Mouse (Mus musculus) megakaryocyte, embryonic 14.5 days (primary cell): ENCODE measurements around the gene Phf24. TPM values are rescaled to one million over a fixed set of nuclear protein-coding genes. Genes with fewer than 3 reads are reported as not detected.
A peak's percentile ranks its signal among the peaks of the same experiment; 100 is the strongest.

Experiments
- H3K27me3 ChIP-seq: replicated peaks from 2 replicates; pipeline ENCODE3; 2012; ENCODE audit warnings: inconsistent platforms
- H3K36me3 ChIP-seq: replicated peaks from 2 replicates; pipeline ENCODE3; 2012; ENCODE audit warnings: low read length, inconsistent platforms, mixed read lengths
- H3K4me1 ChIP-seq: 2 replicates; pipeline ENCODE4 v1.6.1; 2012; ENCODE audit warnings: inconsistent platforms
- H3K4me3 ChIP-seq: replicated peaks from 2 replicates; pipeline ENCODE3; 2012; ENCODE audit warnings: moderate library complexity, mild to moderate bottlenecking, inconsistent platforms
- H3K9me3 ChIP-seq: 2 replicates; pipeline ENCODE4 v1.6.1; 2012; ENCODE audit warnings: inconsistent platforms
- FLI1 ChIP-seq: IDR thresholded peaks from 2 replicates; pipeline ENCODE4 v1.6.1; 2012; ENCODE audit warnings: low read length, inconsistent platforms, mixed read lengths
- GATA1 ChIP-seq: IDR thresholded peaks from 3 replicates; pipeline ENCODE4 v1.6.1; 2012; ENCODE audit warnings: mixed read lengths, low read length, inconsistent platforms, borderline replicate concordance
- polyA plus RNA-seq: library from polyadenylated mRNA; stranded (reverse); fragments of >175 nt; gene quantifications from 2 replicates; pipeline ENCODE4 v1.2.3, GENCODE M21; 2012; ENCODE audit warnings: low replicate concordance; ENCODE audit not compliant: insufficient read depth

The Phf24 gene
- polyA plus RNA-seq, 1 experiment = not detected

DNA sequence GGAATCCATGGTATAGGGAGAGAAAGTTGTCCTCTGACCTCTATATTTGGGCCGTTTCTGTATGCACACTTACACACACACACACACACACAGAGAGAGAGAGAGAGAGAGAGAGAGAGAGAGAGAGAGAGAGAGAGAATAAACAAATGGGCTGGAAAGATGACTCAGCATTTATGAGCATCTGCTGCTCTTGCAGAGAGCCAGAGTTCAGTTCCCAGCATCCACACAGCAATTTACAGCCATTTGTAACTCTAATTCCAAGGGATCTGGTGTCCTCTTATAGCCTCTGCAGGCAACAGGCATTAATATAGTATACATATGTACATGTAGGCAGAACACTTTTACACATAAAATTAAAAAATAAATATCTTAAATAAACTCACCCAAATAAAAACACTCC lies 12.5 kb upstream of the Phf24 start:
- Histone ChIP-seq H3K36me3 (no peaks in the 10 kb centered on the region), H3K27me3 (peaks cover 17% of the 10 kb centered on the region), H3K4me3 (no peak overlapping the region), H3K4me1 (no peaks in the 10 kb centered on the region), H3K9me3 (no peaks in the 10 kb centered on the region)
- TF ChIP-seq GATA1 (no peak), FLI1 (no peak)

GRCm38 (mm10) chr4:42904523-42904922 lies 11.9 kb upstream of the Phf24 start:
- H3K4me3 ChIP-seq = no peak overlapping the region
- peaks cover 14% of the 10 kb centered on the region for H3K27me3 ChIP-seq
- no peaks in the 10 kb centered on the region for H3K4me1 ChIP-seq
- no peak for TF ChIP-seq GATA1
- no peaks in the 10 kb centered on the region for H3K9me3 ChIP-seq
- H3K36me3 ChIP-seq = no peaks in the 10 kb centered on the region

DNA sequence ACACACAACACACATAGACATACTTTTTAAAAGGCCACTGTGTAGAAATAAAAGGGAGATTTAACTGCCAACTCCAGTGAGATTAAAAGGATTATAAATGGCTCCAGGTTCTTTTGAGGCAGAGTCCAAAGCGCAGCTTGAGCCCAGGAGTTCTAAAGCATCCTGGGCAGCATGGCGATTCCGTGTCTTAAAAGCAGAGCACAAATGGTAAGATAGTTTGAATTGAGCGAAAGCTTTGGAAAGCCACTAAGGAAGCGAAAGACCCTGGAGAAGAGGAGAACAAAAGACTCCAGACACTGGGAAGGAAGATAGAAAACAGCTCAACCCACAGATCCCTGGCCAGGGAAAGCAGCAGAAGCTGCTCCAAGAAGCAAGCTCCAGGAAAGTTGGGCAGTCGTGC lies 11.5 kb upstream of the Phf24 start:
- H3K4me3 ChIP-seq = no peak overlapping the region
- H3K36me3 ChIP-seq = no peaks in the 10 kb centered on the region
- TF ChIP-seq FLI1 (no peak), GATA1 (no peak)
- H3K4me1 ChIP-seq = no peaks in the 10 kb centered on the region
- no peaks in the 10 kb centered on the region for H3K9me3 ChIP-seq
- peaks cover 14% of the 10 kb centered on the region for H3K27me3 ChIP-seq

DNA sequence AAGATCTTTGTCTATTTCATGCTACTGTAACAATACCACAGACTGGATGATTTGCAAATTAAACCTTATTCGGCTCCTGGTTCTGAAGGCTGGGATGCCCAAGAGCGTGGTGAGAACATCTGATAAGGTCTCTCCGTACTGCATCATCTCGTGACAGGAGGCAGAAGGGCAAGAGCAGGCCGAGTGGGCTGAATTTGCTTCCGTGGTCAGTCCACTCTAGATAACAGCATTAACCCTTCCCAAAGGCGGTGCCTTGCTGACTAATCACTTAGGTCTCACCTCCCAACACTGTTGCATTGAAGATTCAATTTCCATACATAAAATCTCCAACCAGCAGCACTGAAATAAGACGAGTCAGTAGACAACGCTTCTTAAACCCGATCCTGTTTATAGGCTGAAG lies 3.1 kb upstream of the Phf24 start:
- Histone ChIP-seq H3K27me3 (peaks cover 50% of the 10 kb centered on the region), H3K4me1 (peaks cover 11% of the 10 kb centered on the region)
- no peak for TF ChIP-seq FLI1
- TF ChIP-seq GATA1 = no peak

GRCm38 (mm10) chr4:42915311-42915710 lies 1.1 kb upstream of the Phf24 start:
- H3K4me1 ChIP-seq = peaks cover 11% of the 10 kb centered on the region
- H3K9me3 ChIP-seq = peaks cover 4% of the 10 kb centered on the region
- TF ChIP-seq GATA1 (no peak), FLI1 (no peak)
- H3K4me3 ChIP-seq = no peak overlapping the region
- H3K27me3 ChIP-seq = peaks cover 59% of the 10 kb centered on the region
- H3K36me3 ChIP-seq = no peaks in the 10 kb centered on the region

More for the DNA sequence above, 3.1 kb upstream of the Phf24 start:
- Histone ChIP-seq H3K36me3 (no peaks in the 10 kb centered on the region), H3K9me3 (peaks cover 4% of the 10 kb centered on the region), H3K4me3 (no peak overlapping the region)

- no peaks in the 10 kb centered on the region for H3K36me3 ChIP-seq
- H3K9me3 ChIP-seq = peaks cover 4% of the 10 kb centered on the region
- peaks cover 66% of the 10 kb centered on the region for H3K27me3 ChIP-seq
- TF ChIP-seq FLI1 (no peak), GATA1 (no peak)
- no peak overlapping the region for H3K4me3 ChIP-seq
- H3K4me1 ChIP-seq = peaks cover 11% of the 10 kb centered on the region
Observed at GRCm38 (mm10) chr4:42915966-42916365, 494 bp upstream of the Phf24 start.

DNA sequence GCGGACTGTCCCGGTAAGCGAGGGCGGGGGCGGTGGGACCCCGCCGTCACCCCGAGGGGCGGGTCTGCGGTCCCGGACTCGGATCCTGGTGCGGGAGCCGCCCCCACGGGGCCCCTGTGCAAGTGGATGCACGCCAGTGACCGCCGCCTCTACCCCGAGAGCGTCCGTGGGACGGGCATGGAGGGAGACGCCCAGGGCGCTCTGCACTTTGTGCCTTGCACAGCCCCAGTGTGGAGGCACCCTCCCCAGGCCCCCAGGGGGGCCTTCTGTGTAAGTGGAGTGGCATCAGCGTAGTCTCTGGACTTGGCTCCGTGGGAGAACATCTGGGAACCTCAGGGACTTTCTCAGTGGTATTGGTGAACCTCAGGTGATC lies 928 bp downstream of the Phf24 start:
- Histone ChIP-seq H3K4me3 (peak overlapping the region; percentile 84), H3K4me1 (peaks cover 11% of the 10 kb centered on the region), H3K9me3 (peaks cover 4% of the 10 kb centered on the region), H3K36me3 (no peaks in the 10 kb centered on the region), H3K27me3 (peaks cover 72% of the 10 kb centered on the region)
- no peak for TF ChIP-seq FLI1
- no peak for TF ChIP-seq GATA1

DNA sequence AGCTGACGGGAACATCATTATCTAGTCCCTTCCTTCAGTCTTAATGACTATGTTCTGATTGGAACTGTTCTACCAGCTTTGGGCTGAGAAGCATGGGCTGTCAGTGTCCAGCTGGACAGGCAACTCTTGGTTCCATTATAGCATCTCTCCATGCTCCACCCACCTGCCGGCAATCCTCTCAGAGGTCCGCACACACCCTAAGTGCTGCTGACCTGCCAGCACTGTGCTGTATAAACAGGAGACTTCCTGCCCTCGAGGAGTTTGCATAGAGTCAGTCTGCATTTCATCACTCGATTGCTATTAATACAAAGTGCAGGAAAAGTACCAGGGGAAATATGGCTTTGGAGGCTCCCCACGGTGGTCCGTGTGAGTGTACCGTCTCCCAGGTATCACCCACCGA lies 4.3 kb downstream of the Phf24 start:
- H3K36me3 ChIP-seq = no peaks in the 10 kb centered on the region
- H3K4me1 ChIP-seq = peaks cover 11% of the 10 kb centered on the region
- H3K27me3 ChIP-seq = peaks cover 74% of the 10 kb centered on the region
- H3K4me3 ChIP-seq = no peak overlapping the region
- TF ChIP-seq GATA1 (no peak), FLI1 (no peak)
- H3K9me3 ChIP-seq = no peaks in the 10 kb centered on the region

GRCm38 (mm10) chr4:42921536-42921935 lies 5.1 kb downstream of the Phf24 start:
- Histone ChIP-seq H3K27me3 (peaks cover 66% of the 10 kb centered on the region), H3K4me1 (peaks cover 11% of the 10 kb centered on the region), H3K36me3 (no peaks in the 10 kb centered on the region), H3K4me3 (no peak overlapping the region), H3K9me3 (no peaks in the 10 kb centered on the region)
- TF ChIP-seq FLI1 (no peak), GATA1 (no peak)

- no peaks in the 10 kb centered on the region for H3K36me3 ChIP-seq
- peaks cover 5% of the 10 kb centered on the region for H3K4me1 ChIP-seq
- H3K9me3 ChIP-seq = no peaks in the 10 kb centered on the region
- TF ChIP-seq GATA1 (no peak), FLI1 (no peak)
- no peak overlapping the region for H3K4me3 ChIP-seq
- peaks cover 61% of the 10 kb centered on the region for H3K27me3 ChIP-seq
Observed at GRCm38 (mm10) chr4:42922056-42922455, 5.6 kb downstream of the Phf24 start.

GRCm38 (mm10) chr4:42922461-42922860 lies 6.0 kb downstream of the Phf24 start:
- H3K27me3 ChIP-seq = peaks cover 57% of the 10 kb centered on the region
- H3K9me3 ChIP-seq = no peaks in the 10 kb centered on the region
- peaks cover 1% of the 10 kb centered on the region; the same call in 1 of the 2 replicates for H3K4me1 ChIP-seq
- TF ChIP-seq FLI1 (no peak), GATA1 (no peak)
- H3K4me3 ChIP-seq = no peak overlapping the region
- no peaks in the 10 kb centered on the region for H3K36me3 ChIP-seq
